Mouse (Mus musculus): ENCODE data around the gene Olfr722. TPM values are rescaled to one million over a fixed set of nuclear protein-coding genes. Genes with fewer than 3 reads are reported as not detected.
"Not testable (repeated sequence)": the region's sequence is repeated elsewhere in the genome, so short reads cannot be mapped to it uniquely, and the experiment has no call there.

Gene Olfr722
- not detected for total RNA-seq (2021)
- long read RNA-seq, experiment 1 = 0 reads
- long read RNA-seq, experiment 2 = 0 reads

- no peak for DNase-seq
These were observed at the start of gene Olfr722 for GRCm38 (mm10) chr14:49901899-49902298. TSS of gene Olfr722 (minus strand) at chr14:49901999.

GRCm38 (mm10) chr14:49931687-49932086, 29.9 kb upstream of the Olfr722 start, which contains the start of gene Olfr723:
TSS of gene Olfr723 (minus strand) at chr14:49931787.
- DNase-seq = not testable (repeated sequence)

- DNase-seq = no peak
These were observed 41.4 kb downstream of the Olfr722 start for GRCm38 (mm10) chr14:49860387-49860786.

Other genes with a start within 250 kb of the Olfr722 start
- gene Armh4, start 118.6 kb downstream of the Olfr722 start, total RNA-seq (2021) = 1 to 10 TPM in 1 of 2 experiments, under 1 TPM in 1; 0.96 to 1.3 TPM
- gene Olfr723, start 29.8 kb upstream of the Olfr722 start, total RNA-seq (2021) = not detected
- not detected for gene Olfr724, start 61.3 kb upstream of the Olfr722 start, total RNA-seq (2021)
- gene Olfr725, start 138.4 kb upstream of the Olfr722 start, total RNA-seq (2021) = not detected
- not detected for gene Olfr726, start 189.0 kb upstream of the Olfr722 start, total RNA-seq (2021)
- not detected for gene Olfr727, start 221.2 kb upstream of the Olfr722 start, total RNA-seq (2021)
- gene Olfr728, start 240.7 kb upstream of the Olfr722 start, total RNA-seq (2021) = not detected